Mouse (Mus musculus) heart, embryonic 11.5 days (tissue): ENCODE measurements around the gene Obscn. TPM values are rescaled to one million over a fixed set of nuclear protein-coding genes. Genes with fewer than 3 reads are reported as not detected.

Experiments
- ATAC-seq: fragments of 200-750 bp; cut with Nextera tagmentation; replicated peaks from 2 replicates; pipeline ENCODE4 v1.8.0; 2017; ENCODE audit warnings: moderate library complexity; ENCODE audit not compliant: insufficient number of reproducible peaks, low FRiP score, low TSS enrichment
- H3K27ac ChIP-seq: fragments of 300-500 bp; sonication (generic); 2 replicates; pipeline ENCODE4 v1.5.1; 2014; ENCODE audit warnings: mild to moderate bottlenecking, low read depth, low read length
- H3K27me3 ChIP-seq: fragments of 300-500 bp; sonication (generic); 2 replicates; pipeline ENCODE4 v1.6.1; 2014; ENCODE audit warnings: mild to moderate bottlenecking, low read length, mixed read lengths; ENCODE audit not compliant: control insufficient read depth, insufficient read depth
- H3K36me3 ChIP-seq: fragments of 300-500 bp; sonication (generic); 2 replicates; pipeline ENCODE4 v1.6.1; 2014; ENCODE audit warnings: mild to moderate bottlenecking, low read length, moderate library complexity, mixed read lengths; ENCODE audit not compliant: control insufficient read depth, insufficient read depth
- H3K4me1 ChIP-seq: fragments of 300-500 bp; sonication (generic); 2 replicates; pipeline ENCODE4 v1.6.1; 2014; ENCODE audit warnings: low read length; ENCODE audit not compliant: control insufficient read depth, insufficient read depth
- H3K4me2 ChIP-seq: fragments of 300-500 bp; sonication (generic); 2 replicates; pipeline ENCODE4 v1.6.1; 2014; ENCODE audit warnings: mild to moderate bottlenecking, moderate library complexity
- H3K4me3 ChIP-seq: fragments of 300-500 bp; sonication (generic); 2 replicates; pipeline ENCODE4 v1.5.1; 2014; ENCODE audit warnings: low read depth, low read length
- H3K9ac ChIP-seq: fragments of 300-500 bp; sonication (generic); 2 replicates; pipeline ENCODE4 v1.6.1; 2014; ENCODE audit warnings: mild to moderate bottlenecking, low read depth, low read length, moderate library complexity
- H3K9me3 ChIP-seq: fragments of 300-500 bp; sonication (generic); replicated peaks from 2 replicates; pipeline ENCODE4 v1.6.1; 2016; ENCODE audit warnings: low read length; ENCODE audit not compliant: control insufficient read depth
- WGBS: fragments of 180-500 bp; shearing (Covaris S2); extraction: QIAGEN DNeasy Blood & Tissue Kit; methylation state at CpG from one replicate; pipeline ENCODE4 v1.1.7; 2014; ENCODE audit not compliant: insufficient replicate concordance; 5-methylcytosine and 5-hydroxymethylcytosine counted together
- microRNA-seq: library from miRNA; unstranded; fragments of <30 nt; microRNA quantifications from one replicate; pipeline ENCODE4, GENCODE M21; 2016; ENCODE audit warnings: borderline number of aligned reads
- polyA plus RNA-seq: library from polyadenylated mRNA; unstranded; fragments of >200 nt; fragmentation: Nextera tagmentation; extraction: Ambion mirVana; gene quantifications from 2 replicates; pipeline ENCODE4 v1.2.1, GENCODE M21; 2014

The Obscn gene
- polyA plus RNA-seq, 1 experiment from 2014 or later, result 39.3 TPM

DNA sequence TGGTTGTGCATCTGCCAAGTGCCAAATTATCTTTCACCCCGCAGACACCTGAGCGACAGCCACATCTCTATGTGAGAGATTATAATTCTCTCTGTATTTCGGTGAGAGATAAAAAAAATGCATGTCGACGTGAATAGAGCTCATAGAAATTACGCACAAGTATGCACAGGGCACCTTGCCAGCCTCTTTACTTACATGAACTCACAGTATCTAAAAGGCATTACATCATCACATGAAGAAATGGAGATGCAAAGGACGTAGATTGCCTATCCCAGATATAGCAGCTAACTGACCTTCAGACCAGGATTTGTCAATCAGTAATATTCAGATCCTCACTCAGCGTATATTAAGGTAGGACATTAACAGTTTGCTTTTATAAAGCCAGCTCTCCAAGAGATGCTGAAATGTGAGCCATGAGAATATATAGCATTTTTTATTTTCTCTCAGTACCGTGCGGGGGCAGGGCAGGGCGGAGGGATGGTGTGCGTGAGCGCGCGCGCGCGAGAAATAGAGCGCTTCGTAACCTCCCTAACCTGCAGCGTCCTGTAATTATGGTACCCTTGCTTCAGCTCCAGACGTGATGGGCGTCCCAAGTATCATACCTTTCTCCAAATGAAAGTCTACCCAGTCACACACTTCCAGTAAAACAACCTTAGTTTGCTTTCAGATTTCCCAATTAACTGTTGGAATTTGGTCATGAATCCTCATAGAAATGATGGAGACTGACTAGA, 188.2 kb downstream of the Obscn start:
- Histone ChIP-seq H3K36me3 (no peaks in the 10 kb centered on the region), H3K27me3 (peaks cover 49% of the 10 kb centered on the region), H3K27ac (peak overlapping the region; percentile 50), H3K4me1 (peaks cover 8% of the 10 kb centered on the region; the same call in 1 of the 2 replicates), H3K9me3 (no peaks in the 10 kb centered on the region), H3K4me2 (peak overlapping the region; percentile 72), H3K9ac (peak overlapping the region; percentile 59), H3K4me3 (peak overlapping the region; percentile 42)
- no peak for ATAC-seq
- WGBS, result 22% methylated on average over 23 of the region's 23 CpGs

- Histone ChIP-seq H3K36me3 (no peaks in the 10 kb centered on the region), H3K27ac (no peak overlapping the region), H3K4me1 (peaks cover 7% of the 10 kb centered on the region; the same call in 1 of the 2 replicates), H3K27me3 (peaks cover 49% of the 10 kb centered on the region), H3K4me3 (no peak overlapping the region), H3K9ac (no peak overlapping the region), H3K9me3 (no peaks in the 10 kb centered on the region), H3K4me2 (no peak overlapping the region)
- ATAC-seq, result no peak
- WGBS, result 72% methylated on average over 3 of the region's 3 CpGs
Observed at GRCm38 (mm10) chr11:58947306-58947705, 188.9 kb downstream of the Obscn start.

Small RNA genes lying within 50 kb of the gene (microRNA-seq; reads per million reads assigned to microRNA genes)
- 0.81 reads per million, percentile 9 among the genes with 10 or more reads in this experiment for gene Gm44313

Other genes starting within 250 kb of the Obscn start
- gene Zfp39, start 232.2 kb downstream of the Obscn start, polyA plus RNA-seq, result 5.1 and 5.4 TPM in 2 replicates
- 0.27 TPM in 1 of 2 replicates, not detected in the other for gene Btnl10, start 218.5 kb downstream of the Obscn start, polyA plus RNA-seq
- 172 and 192 TPM in 2 replicates for gene Rnf187, start 197.5 kb downstream of the Obscn start, polyA plus RNA-seq
- 6.4 and 8.4 TPM in 2 replicates for gene Hist3h2ba, start 187.5 kb downstream of the Obscn start, polyA plus RNA-seq
- gene Hist3h2a, start 181.7 kb downstream of the Obscn start, polyA plus RNA-seq, result 22.5 and 23.3 TPM in 2 replicates
- 1.0 and 1.1 TPM in 2 replicates for gene Trim17, start 181.7 kb downstream of the Obscn start, polyA plus RNA-seq
- gene Trim11, start 158.3 kb downstream of the Obscn start, polyA plus RNA-seq, result 26.1 and 27.5 TPM in 2 replicates
- 3.8 and 5.3 TPM in 2 replicates for gene Iba57, start 27.3 kb upstream of the Obscn start, polyA plus RNA-seq
- gene Gjc2, start 46.8 kb upstream of the Obscn start, polyA plus RNA-seq, result 0.11 TPM in 1 of 2 replicates, not detected in the other
- 121 and 125 TPM in 2 replicates for gene Guk1, start 55.8 kb upstream of the Obscn start, polyA plus RNA-seq
- gene Mrpl55, start 66.1 kb upstream of the Obscn start, polyA plus RNA-seq, result 98.5 and 102 TPM in 2 replicates
- 23.7 and 24.5 TPM in 2 replicates for gene 2310033P09Rik, start 71.9 kb upstream of the Obscn start, polyA plus RNA-seq
- 575 and 646 TPM in 2 replicates for gene Arf1, start 91.9 kb upstream of the Obscn start, polyA plus RNA-seq
- gene Wnt3a, start 154.3 kb upstream of the Obscn start, polyA plus RNA-seq, result not detected in 2 replicates
- gene Wnt9a, start 170.5 kb upstream of the Obscn start, polyA plus RNA-seq, result 1.3 and 1.6 TPM in 2 replicates
- not detected in 2 replicates for gene Prss38, start 239.3 kb upstream of the Obscn start, polyA plus RNA-seq